Mouse (Mus musculus) midbrain, embryonic 13.5 days (tissue): ENCODE measurements around the gene Dlgap1. TPM values are rescaled to one million over a fixed set of nuclear protein-coding genes. Genes with fewer than 3 reads are reported as not detected.

Experiments
- ATAC-seq: fragments of 200-750 bp; cut with Nextera tagmentation; 2 replicates; pipeline ENCODE4 v1.8.0; 2017; ENCODE audit warnings: mild to moderate bottlenecking, moderate TSS enrichment, moderate library complexity
- H3K27ac ChIP-seq: fragments of 300-500 bp; sonication (generic); 2 replicates; pipeline ENCODE4 v1.5.1; 2015; ENCODE audit warnings: inconsistent platforms, mild to moderate bottlenecking, moderate library complexity
- H3K27me3 ChIP-seq: fragments of 300-500 bp; sonication (generic); 2 replicates; pipeline ENCODE4 v1.6.1; 2015; ENCODE audit warnings: mild to moderate bottlenecking, inconsistent platforms
- H3K36me3 ChIP-seq: fragments of 300-500 bp; sonication (generic); 2 replicates; pipeline ENCODE4 v1.6.1; 2015; ENCODE audit warnings: mild to moderate bottlenecking, inconsistent platforms
- H3K4me1 ChIP-seq: fragments of 300-500 bp; sonication (generic); replicated peaks from 2 replicates; pipeline ENCODE4 v1.6.1; 2015; ENCODE audit warnings: inconsistent platforms
- H3K4me2 ChIP-seq: fragments of 300-500 bp; sonication (generic); replicated peaks from 2 replicates; pipeline ENCODE4 v1.6.1; 2015; ENCODE audit warnings: moderate library complexity, mild to moderate bottlenecking, inconsistent platforms
- H3K4me3 ChIP-seq: fragments of 300-500 bp; sonication (generic); replicated peaks from 2 replicates; pipeline ENCODE4 v1.5.1; 2015; ENCODE audit warnings: mild to moderate bottlenecking, inconsistent platforms
- H3K9ac ChIP-seq: fragments of 300-500 bp; sonication (generic); replicated peaks from 2 replicates; pipeline ENCODE4 v1.6.1; 2015; ENCODE audit warnings: mild to moderate bottlenecking, inconsistent platforms
- H3K9me3 ChIP-seq: fragments of 300-500 bp; sonication (generic); 2 replicates; pipeline ENCODE4 v1.6.1; 2016; ENCODE audit warnings: mild to moderate bottlenecking, inconsistent platforms
- WGBS: fragments of 180-500 bp; shearing (Covaris S2); methylation state at CpG from one replicate; pipeline ENCODE4 v1.1.7; 2015; 5-methylcytosine and 5-hydroxymethylcytosine counted together
- microRNA counts: library from miRNA; unstranded; fragments of <30 nt; microRNA quantifications from one replicate; lab custom pipeline; 2016
- microRNA-seq: library from miRNA; unstranded; fragments of <30 nt; microRNA quantifications from one replicate; pipeline ENCODE4, GENCODE M21; 2016
- polyA plus RNA-seq: library from polyadenylated mRNA; unstranded; fragments of >200 nt; fragmentation: Nextera tagmentation; extraction: Ambion mirVana; gene quantifications from 2 replicates; pipeline ENCODE4 v1.2.1, GENCODE M21; 2015

Dlgap1 gene
- polyA plus RNA-seq, 1 experiment from 2014 or later, result 10.1 TPM

DNA sequence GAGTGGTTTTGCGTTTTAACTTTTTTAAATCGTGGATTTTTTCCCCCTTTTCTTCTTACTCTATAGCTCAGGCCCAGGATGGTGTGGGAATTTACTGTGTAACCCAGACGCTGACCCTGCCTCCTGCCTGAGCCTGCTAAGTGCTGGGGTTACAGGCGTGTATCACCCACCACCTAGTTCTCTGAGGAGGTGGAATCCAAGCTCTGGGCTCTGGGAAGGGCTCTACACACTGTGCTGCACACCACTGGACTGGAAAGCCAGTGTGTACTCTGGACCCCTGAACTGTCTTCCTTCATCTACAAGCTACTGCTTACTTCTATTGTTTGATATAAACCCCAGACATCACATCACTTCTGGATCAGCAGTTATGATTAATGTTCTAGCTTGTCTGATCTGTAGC lies 889.9 kb downstream of the Dlgap1 start:
- Histone ChIP-seq H3K4me3 (no peak overlapping the region), H3K4me1 (peaks cover 4% of the 10 kb centered on the region), H3K9me3 (no peaks in the 10 kb centered on the region), H3K4me2 (no peak overlapping the region), H3K27me3 (peaks cover 7% of the 10 kb centered on the region; the same call in 1 of the 2 replicates), H3K9ac (no peak overlapping the region), H3K36me3 (0 out of 2 replicates have a peak, but pooled peaks cover 3% of the 10 kb centered on the region), H3K27ac (no peak overlapping the region)
- no peak for ATAC-seq
- WGBS, result 89% methylated on average over 4 of the region's 4 CpGs

GRCm38 (mm10) chr17:70864117-70864516 lies 895.2 kb downstream of the Dlgap1 start:
- Histone ChIP-seq H3K4me1 (no peaks in the 10 kb centered on the region), H3K4me2 (no peak overlapping the region), H3K4me3 (no peak overlapping the region), H3K9me3 (no peaks in the 10 kb centered on the region), H3K27me3 (0 out of 2 replicates have a peak, but pooled peaks cover under 1% of the 10 kb centered on the region), H3K27ac (no peak overlapping the region), H3K9ac (no peak overlapping the region), H3K36me3 (0 out of 2 replicates have a peak, but pooled peaks cover 3% of the 10 kb centered on the region)
- WGBS, result 95% methylated on average over 8 of the region's 8 CpGs
- no peak for ATAC-seq

GRCm38 (mm10) chr17:70864645-70865044 lies 895.8 kb downstream of the Dlgap1 start:
- 0 out of 2 replicates have a peak, but pooled peaks cover 3% of the 10 kb centered on the region for H3K36me3 ChIP-seq
- no peak overlapping the region for H3K27ac ChIP-seq
- no peak overlapping the region for H3K4me2 ChIP-seq
- no peaks in the 10 kb centered on the region for H3K4me1 ChIP-seq
- 91% methylated on average over 3 of the region's 3 CpGs for WGBS
- 0 out of 2 replicates have a peak, but pooled peaks cover 4% of the 10 kb centered on the region for H3K27me3 ChIP-seq
- no peak overlapping the region for H3K4me3 ChIP-seq
- ATAC-seq, result no peak
- H3K9ac ChIP-seq, result no peak overlapping the region
- H3K9me3 ChIP-seq, result no peaks in the 10 kb centered on the region

DNA sequence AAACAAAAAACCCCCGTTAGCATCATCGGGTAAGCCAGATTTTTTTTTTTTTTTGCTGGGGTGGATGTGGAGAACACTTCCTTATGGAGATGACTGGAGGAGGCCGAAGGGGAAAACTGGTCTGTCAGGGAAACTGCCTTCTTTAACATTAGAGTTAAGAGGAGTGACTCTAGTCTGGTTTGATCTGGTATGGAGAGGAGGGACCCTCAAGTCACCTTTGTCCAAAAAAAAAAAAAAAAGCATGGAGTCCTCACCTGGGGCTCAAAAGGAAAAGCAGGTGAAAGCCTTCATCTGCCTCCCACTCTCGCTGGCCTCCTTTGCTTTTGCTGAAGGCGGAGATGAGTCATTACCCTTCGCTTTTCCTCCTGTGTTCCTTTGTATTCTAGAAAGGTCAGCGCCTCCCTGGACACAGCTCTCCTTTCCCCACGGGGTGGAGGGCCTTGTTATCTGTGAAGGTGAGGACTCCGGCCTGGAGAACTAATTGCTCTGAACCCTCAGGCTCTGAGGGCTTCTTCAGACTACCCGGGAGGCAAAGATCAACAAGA lies 896.3 kb downstream of the Dlgap1 start:
- Histone ChIP-seq H3K36me3 (0 out of 2 replicates have a peak, but pooled peaks cover 3% of the 10 kb centered on the region), H3K9ac (no peak overlapping the region), H3K27ac (no peak overlapping the region), H3K27me3 (0 out of 2 replicates have a peak, but pooled peaks cover 4% of the 10 kb centered on the region), H3K9me3 (no peaks in the 10 kb centered on the region), H3K4me2 (no peak overlapping the region), H3K4me3 (no peak overlapping the region), H3K4me1 (no peaks in the 10 kb centered on the region)
- 84% methylated on average over 10 of the region's 10 CpGs for WGBS
- ATAC-seq, result no peak

GRCm38 (mm10) chr17:70866029-70866428 lies 897.2 kb downstream of the Dlgap1 start:
- H3K27ac ChIP-seq, result no peak overlapping the region
- ATAC-seq, result no peak
- H3K27me3 ChIP-seq, result 0 out of 2 replicates have a peak, but pooled peaks cover 4% of the 10 kb centered on the region
- no peak overlapping the region for H3K4me2 ChIP-seq
- no peaks in the 10 kb centered on the region for H3K9me3 ChIP-seq
- H3K4me1 ChIP-seq, result no peaks in the 10 kb centered on the region
- H3K4me3 ChIP-seq, result no peak overlapping the region
- 92% methylated on average over 5 of the region's 5 CpGs for WGBS
- H3K9ac ChIP-seq, result no peak overlapping the region
- H3K36me3 ChIP-seq, result 0 out of 2 replicates have a peak, but pooled peaks cover 3% of the 10 kb centered on the region

DNA sequence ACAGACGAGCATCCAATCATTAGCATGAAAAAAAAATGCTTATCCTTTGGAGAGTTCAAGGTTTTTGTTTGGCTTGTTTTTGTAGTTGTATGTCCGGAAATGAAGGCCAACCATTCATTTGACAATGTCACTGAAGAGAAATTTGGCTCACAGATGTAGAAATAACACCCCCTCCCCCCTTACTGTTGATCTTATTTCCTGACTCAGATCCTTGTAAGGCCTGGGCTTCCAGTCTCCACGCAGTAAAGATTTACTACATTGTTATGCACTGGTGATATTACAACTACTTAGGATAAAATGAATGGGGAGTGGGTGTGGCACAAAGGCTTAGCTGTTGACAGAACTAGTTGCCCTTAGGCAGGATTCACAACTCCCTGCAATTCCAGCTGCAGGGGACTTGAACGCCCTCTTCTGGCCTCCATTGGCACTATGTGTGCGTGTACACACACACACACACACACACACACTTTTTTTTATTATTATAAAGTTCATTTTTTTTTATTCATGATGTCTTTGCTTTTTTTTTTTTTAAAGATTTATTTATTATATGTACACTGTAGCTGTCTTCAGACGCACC lies 897.8 kb downstream of the Dlgap1 start:
- 0 out of 2 replicates have a peak, but pooled peaks cover 4% of the 10 kb centered on the region for H3K27me3 ChIP-seq
- WGBS, result 85% methylated on average over 6 of the region's 6 CpGs
- H3K27ac ChIP-seq, result no peak overlapping the region

GRCm38 (mm10) chr17:70868577-70869229 lies 899.8 kb downstream of the Dlgap1 start:
- Histone ChIP-seq H3K9me3 (no peaks in the 10 kb centered on the region), H3K9ac (no peak overlapping the region), H3K4me2 (no peak overlapping the region), H3K36me3 (no peaks in the 10 kb centered on the region), H3K27me3 (0 out of 2 replicates have a peak, but pooled peaks cover 4% of the 10 kb centered on the region), H3K4me1 (peaks cover 20% of the 10 kb centered on the region), H3K27ac (no peak overlapping the region), H3K4me3 (no peak overlapping the region)
- 93% methylated on average over 5 of the region's 5 CpGs for whole genome bisulfite sequencing
- no peak for ATAC-seq

More for the DNA sequence above, 897.8 kb downstream of the Dlgap1 start:
- H3K4me3 ChIP-seq, result no peak overlapping the region
- no peak overlapping the region for H3K9ac ChIP-seq
- 0 out of 2 replicates have a peak, but pooled peaks cover 3% of the 10 kb centered on the region for H3K36me3 ChIP-seq
- no peaks in the 10 kb centered on the region for H3K9me3 ChIP-seq
- no peaks in the 10 kb centered on the region for H3K4me1 ChIP-seq
- ATAC-seq, result no peak
- no peak overlapping the region for H3K4me2 ChIP-seq

DNA sequence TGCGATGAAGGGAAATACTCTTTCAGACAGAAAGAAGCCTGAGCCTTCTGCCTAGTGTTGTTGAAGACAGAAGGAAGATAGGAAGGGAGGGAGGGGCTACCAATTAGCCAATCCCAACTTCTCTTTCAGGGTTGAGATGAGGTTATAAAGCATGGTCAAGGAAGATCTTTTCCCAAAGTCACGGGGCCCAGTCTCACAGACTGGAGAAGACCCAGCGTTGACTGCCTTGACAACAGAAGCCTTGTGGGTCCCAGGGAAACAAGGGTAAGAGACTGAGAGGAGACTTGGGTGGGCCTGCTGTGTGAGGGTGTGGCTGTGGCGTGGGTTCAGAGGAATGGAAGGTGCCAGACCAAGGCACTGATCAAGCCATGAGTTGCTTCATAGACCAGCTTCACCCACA lies 901.7 kb downstream of the Dlgap1 start:
- Histone ChIP-seq H3K4me2 (no peak overlapping the region), H3K9me3 (no peaks in the 10 kb centered on the region), H3K4me3 (no peak overlapping the region), H3K4me1 (peaks cover 21% of the 10 kb centered on the region), H3K27ac (no peak overlapping the region), H3K9ac (no peak overlapping the region), H3K27me3 (0 out of 2 replicates have a peak, but pooled peaks cover 4% of the 10 kb centered on the region), H3K36me3 (no peaks in the 10 kb centered on the region)
- WGBS, result 94% methylated on average over 4 of the region's 4 CpGs
- no peak for ATAC-seq

MicroRNA genes within 50 kb of the gene (microRNA counts, 519-probe panel; counts per million panel counts)
- 110 counts per million, percentile 56 among the panel's probes with 10 or more counts for microRNA mmu-miR-1195 (lab: Ali Mortazavi, UCI)

Small RNA genes lying within 50 kb of the gene (microRNA-seq; reads per million reads assigned to microRNA genes)
- not detected for gene Mir1195
